Mouse (Mus musculus): ENCODE measurements around the gene Ccdc134. TPM values are rescaled to one million over a fixed set of nuclear protein-coding genes. Genes with fewer than 3 reads are reported as not detected.

Gene Ccdc134
- polyA plus RNA-seq, 1 experiment from 2014 or later, result 15.3 TPM

DNA sequence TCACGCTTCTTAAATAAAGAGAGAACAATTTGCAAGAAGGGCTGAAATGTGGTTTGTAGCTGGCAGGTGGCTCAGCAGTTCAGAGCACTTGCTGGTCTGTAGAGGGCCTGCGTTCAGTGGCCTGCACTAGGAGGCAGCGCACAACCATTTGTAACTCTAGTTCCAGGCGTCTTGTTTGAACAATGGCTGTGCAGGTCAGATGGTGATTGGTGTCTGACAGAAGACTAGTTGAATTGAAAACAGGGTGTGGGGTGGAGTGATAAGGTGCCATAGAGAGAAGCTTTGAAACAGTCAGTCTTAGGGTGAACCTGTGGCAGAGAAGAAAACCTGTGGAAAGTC is 36.3 kb downstream of the Ccdc134 start:
- no peak for DNase-seq (ENCODE audit: low spot score)
- ATAC-seq (replicated peaks; ENCODE audit: low FRiP score, low TSS enrichment, low read depth), result peak; percentile 13; the same call in 1 of the 2 replicates
- WGBS, result 50% methylated on average over 4 of the region's 4 CpGs
- Histone ChIP-seq H3K9me3 (ENCODE audit: control insufficient read depth, low read length) (no peaks in the 10 kb centered on the region), H3K9ac (ENCODE audit: low read length) (no peak overlapping the region), H3K4me3 (ENCODE audit: low read depth, low read length) (no peak overlapping the region), H3K4me2 (ENCODE audit: low read length) (no peak overlapping the region), H3K36me3 (ENCODE audit: control insufficient read depth, insufficient read depth, low read length) (no peaks in the 10 kb centered on the region), H3K4me1 (replicated peaks; ENCODE audit: control insufficient read depth, insufficient read depth, low read length) (peaks cover 56% of the 10 kb centered on the region), H3K27ac (ENCODE audit: low read depth) (peak overlapping the region; percentile 43), H3K27me3 (replicated peaks; ENCODE audit: control insufficient read depth, insufficient read depth, low read length) (no peaks in the 10 kb centered on the region)

DNA sequence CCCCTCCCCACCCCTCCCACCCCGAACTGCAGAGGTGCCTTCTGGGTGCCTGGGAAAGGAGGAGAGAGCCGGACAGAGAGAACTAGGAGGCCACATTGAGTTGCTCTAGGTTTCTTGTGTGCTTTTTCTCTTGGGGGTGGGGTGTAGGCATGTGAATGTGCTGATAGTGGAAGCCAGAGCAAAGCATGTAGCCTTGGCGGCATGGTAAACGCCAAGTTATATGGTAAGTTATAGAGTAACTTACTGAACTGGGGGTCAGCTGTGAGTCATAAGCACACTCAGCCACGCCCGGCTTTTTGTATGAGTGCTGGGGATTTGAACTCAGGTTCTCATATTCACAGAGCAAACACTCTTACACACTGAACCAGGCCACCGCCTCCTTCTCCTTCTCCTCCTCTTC is 36.8 kb downstream of the Ccdc134 start:
- Histone ChIP-seq H3K4me3 (ENCODE audit: low read depth, low read length) (no peak overlapping the region), H3K9me3 (ENCODE audit: control insufficient read depth, low read length) (no peaks in the 10 kb centered on the region), H3K4me2 (ENCODE audit: low read length) (no peak overlapping the region), H3K27ac (ENCODE audit: low read depth) (peak overlapping the region; percentile 43; the same call in 1 of the 2 replicates), H3K9ac (ENCODE audit: low read length) (no peak overlapping the region), H3K27me3 (replicated peaks; ENCODE audit: control insufficient read depth, insufficient read depth, low read length) (no peaks in the 10 kb centered on the region), H3K36me3 (ENCODE audit: control insufficient read depth, insufficient read depth, low read length) (no peaks in the 10 kb centered on the region; the same call in 1 of the 2 replicates), H3K4me1 (replicated peaks; ENCODE audit: control insufficient read depth, insufficient read depth, low read length) (peaks cover 51% of the 10 kb centered on the region)
- 54% methylated on average over 7 of the region's 7 CpGs for WGBS
- peak; percentile 47 for ATAC-seq (replicated peaks; ENCODE audit: low FRiP score, low TSS enrichment, low read depth)
- DNase-seq (ENCODE audit: low spot score), result no peak

DNA sequence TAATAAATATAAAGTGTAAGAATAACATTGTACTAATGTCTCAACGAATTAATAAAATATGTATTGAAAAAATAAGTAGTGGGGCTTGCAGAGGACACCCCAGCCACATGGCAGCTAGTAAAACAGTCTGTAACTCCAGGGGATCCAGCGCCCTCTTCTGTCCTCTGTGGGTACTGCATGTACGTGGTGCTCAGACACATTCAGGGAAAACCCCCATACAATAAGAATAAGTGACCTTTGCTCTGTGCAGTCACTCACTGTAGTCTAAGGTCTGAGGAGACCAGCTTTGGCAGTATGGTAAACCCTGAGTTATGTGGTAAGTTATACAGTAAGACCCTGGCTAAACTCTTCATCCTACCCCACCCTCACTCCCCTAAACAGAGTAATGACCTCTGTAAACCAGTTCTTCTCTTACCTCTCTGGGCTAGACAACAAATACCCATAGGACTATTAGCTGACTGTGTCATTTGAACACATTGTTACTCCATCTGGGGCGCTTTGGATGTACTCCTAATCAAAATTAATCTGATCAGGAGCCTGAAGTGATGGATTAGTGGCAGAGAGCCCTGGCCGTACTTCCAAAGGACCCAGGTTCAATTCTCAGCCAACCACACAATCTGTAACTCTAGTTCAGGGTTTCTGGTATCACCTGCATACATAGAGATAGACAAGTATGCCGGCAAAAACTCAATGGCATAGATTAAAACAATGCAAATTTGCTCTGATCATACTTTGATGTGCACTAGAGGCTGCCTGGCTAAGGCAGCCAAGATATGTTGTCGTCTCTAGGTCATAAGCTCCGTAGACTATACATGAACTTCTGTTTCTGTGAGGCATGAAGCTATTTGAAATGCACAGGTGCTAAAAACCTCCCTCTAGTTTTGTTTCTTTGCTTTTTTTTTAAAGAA is 37.9 kb downstream of the Ccdc134 start:
- Histone ChIP-seq H3K9me3 (ENCODE audit: control insufficient read depth, low read length) (no peaks in the 10 kb centered on the region), H3K4me3 (ENCODE audit: low read depth, low read length) (no peak overlapping the region), H3K4me1 (replicated peaks; ENCODE audit: control insufficient read depth, insufficient read depth, low read length) (peaks cover 40% of the 10 kb centered on the region), H3K9ac (ENCODE audit: low read length) (no peak overlapping the region), H3K27ac (ENCODE audit: low read depth) (peak overlapping the region; percentile 7), H3K27me3 (replicated peaks; ENCODE audit: control insufficient read depth, insufficient read depth, low read length) (no peaks in the 10 kb centered on the region), H3K4me2 (ENCODE audit: low read length) (no peak overlapping the region), H3K36me3 (ENCODE audit: control insufficient read depth, insufficient read depth, low read length) (peaks cover 10% of the 10 kb centered on the region)
- DNase-seq (ENCODE audit: low spot score) (peak; percentile 97), ATAC-seq (replicated peaks; ENCODE audit: low FRiP score, low TSS enrichment, low read depth) (peak; percentile 65)
- WGBS, result 55% methylated on average over 8 of the region's 8 CpGs

DNA sequence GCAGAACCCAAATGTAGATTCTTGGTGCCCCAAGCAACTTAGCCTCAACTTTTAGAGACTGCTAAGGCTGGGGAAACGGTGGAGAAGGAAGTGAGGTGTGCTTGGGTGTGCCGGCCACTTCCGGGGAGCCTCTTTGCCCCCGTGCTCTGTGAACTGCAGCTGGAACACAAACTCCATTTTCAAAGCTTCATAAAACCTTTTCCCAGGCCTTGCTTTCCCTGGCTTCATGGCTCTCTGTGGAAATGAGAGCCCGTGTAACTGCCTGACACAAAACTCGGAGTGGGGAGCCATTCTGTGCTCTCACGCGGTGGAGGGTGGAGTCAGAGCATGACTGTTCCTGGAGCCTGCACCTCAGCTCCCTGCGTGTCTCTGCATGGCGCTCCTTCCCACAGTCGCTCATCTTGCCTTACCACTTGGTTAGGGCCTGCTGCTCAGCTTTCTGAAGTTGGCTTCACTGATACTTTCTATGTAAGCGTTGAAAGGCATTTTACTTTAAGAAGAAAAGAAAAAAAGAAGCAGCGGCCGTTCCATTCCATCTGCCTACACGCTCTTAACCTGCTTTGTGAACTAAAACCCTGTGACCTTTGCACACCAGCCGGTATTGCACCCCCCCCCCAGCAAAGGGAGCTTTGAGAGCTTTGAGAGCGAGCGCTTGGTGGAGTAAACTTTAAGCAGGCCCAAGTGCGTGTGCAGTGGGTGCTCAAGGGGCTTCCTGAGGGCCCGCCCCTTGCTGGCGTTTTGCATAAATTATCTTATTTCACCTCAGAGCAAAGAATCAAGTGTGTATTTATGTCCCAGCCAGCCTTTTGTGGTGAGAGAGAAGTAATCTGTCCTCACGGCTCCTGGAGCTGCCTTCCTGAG is 38.7 kb downstream of the Ccdc134 start:
- no peak overlapping the region for H3K4me2 ChIP-seq (ENCODE audit: low read length)
- no peak overlapping the region for H3K4me3 ChIP-seq (ENCODE audit: low read depth, low read length)
- peaks cover 33% of the 10 kb centered on the region for H3K4me1 ChIP-seq (replicated peaks; ENCODE audit: control insufficient read depth, insufficient read depth, low read length)
- DNase-seq (ENCODE audit: low spot score) (no peak), ATAC-seq (replicated peaks; ENCODE audit: low FRiP score, low TSS enrichment, low read depth) (no peak)
- peak overlapping the region; percentile 7 for H3K27ac ChIP-seq (ENCODE audit: low read depth)
- H3K9ac ChIP-seq (ENCODE audit: low read length), result no peak overlapping the region
- 47% methylated on average over 22 of the region's 22 CpGs for WGBS
- H3K9me3 ChIP-seq (ENCODE audit: control insufficient read depth, low read length), result no peaks in the 10 kb centered on the region
- H3K36me3 ChIP-seq (ENCODE audit: control insufficient read depth, insufficient read depth, low read length), result peaks cover 19% of the 10 kb centered on the region
- H3K27me3 ChIP-seq (replicated peaks; ENCODE audit: control insufficient read depth, insufficient read depth, low read length), result no peaks in the 10 kb centered on the region

DNA sequence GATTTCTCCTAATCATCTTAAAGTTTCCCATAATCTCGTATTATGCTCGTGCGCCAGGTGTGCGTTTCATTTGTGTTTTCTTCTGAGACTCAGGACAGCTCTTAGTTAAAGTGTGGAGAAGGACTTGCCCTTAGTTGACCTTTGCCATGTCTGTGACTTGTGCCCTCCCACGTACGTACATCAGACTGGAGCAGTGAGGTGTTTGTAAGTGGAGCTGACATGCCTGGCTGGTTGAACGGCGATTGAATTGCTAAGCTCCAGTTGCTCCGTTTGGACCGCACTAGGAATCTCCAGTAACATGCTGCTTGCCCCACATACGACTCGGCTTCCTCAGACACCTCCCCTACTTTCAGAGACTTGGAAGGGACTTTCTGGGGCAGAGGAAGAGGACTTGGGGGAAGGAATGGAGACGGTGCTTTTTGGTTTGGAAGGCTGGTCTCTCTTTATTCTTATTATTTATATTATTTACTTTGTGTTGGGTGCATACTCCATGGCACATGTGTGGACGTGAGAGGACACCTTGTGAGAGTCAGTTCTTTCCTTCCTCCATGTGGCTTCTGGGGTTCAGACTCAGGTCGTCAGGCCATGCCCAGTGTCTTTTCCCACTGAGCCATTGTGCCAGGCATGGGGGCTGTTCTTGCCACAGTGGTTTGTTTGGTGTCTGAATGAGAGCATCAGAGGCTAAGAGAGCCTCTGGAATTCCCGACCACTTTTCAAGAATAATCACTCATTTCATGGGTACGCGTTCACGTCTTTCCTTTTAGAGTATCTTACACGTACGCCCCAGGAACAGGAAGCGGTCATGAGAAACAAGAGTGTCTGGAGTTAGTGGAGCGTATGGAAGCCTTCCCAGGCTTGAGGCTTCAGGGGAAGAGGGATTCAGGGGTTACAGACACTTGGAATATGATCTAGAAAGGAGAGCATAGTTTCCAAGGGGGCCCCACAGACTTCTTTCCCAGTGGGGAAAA is 39.8 kb downstream of the Ccdc134 start:
- DNase-seq (ENCODE audit: low spot score) (no peak), ATAC-seq (replicated peaks; ENCODE audit: low FRiP score, low TSS enrichment, low read depth) (no peak)
- no peaks in the 10 kb centered on the region for H3K27me3 ChIP-seq (replicated peaks; ENCODE audit: control insufficient read depth, insufficient read depth, low read length)
- no peak overlapping the region for H3K27ac ChIP-seq (ENCODE audit: low read depth)
- 62% methylated on average over 23 of the region's 23 CpGs for WGBS
- no peak overlapping the region for H3K4me2 ChIP-seq (ENCODE audit: low read length)
- H3K4me1 ChIP-seq (replicated peaks; ENCODE audit: control insufficient read depth, insufficient read depth, low read length), result peaks cover 33% of the 10 kb centered on the region
- no peaks in the 10 kb centered on the region for H3K9me3 ChIP-seq (ENCODE audit: control insufficient read depth, low read length)
- peaks cover 28% of the 10 kb centered on the region for H3K36me3 ChIP-seq (ENCODE audit: control insufficient read depth, insufficient read depth, low read length)
- H3K4me3 ChIP-seq (ENCODE audit: low read depth, low read length), result no peak overlapping the region
- H3K9ac ChIP-seq (ENCODE audit: low read length), result no peak overlapping the region

DNA sequence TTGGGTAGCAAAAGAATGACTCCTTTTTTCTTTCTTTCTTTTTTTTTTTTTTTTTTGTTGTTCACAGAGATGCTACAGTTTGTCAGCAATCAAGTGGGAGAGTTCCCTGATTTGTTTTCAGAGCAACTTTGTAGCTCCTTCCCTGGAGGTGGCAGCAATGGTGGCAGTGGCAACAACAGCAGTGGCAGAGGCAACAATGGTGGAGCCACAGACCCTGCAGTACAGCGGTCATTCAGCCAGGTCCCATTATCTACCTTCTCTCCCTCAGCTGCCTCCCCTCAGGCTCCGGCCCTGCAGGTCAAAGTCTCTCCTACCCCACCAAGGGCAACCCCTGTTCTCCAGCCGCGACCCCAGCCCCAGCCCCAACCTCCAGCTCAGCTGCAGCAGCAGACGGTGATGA is 41.9 kb downstream of the Ccdc134 start:
- no peak for DNase-seq (ENCODE audit: low spot score)
- H3K27ac ChIP-seq (ENCODE audit: low read depth), result no peak overlapping the region
- H3K4me1 ChIP-seq (replicated peaks; ENCODE audit: control insufficient read depth, insufficient read depth, low read length), result peaks cover 24% of the 10 kb centered on the region
- no peak overlapping the region for H3K9ac ChIP-seq (ENCODE audit: low read length)
- H3K9me3 ChIP-seq (ENCODE audit: control insufficient read depth, low read length), result no peaks in the 10 kb centered on the region
- WGBS, result 82% methylated on average over 5 of the region's 5 CpGs
- peaks cover 49% of the 10 kb centered on the region for H3K36me3 ChIP-seq (ENCODE audit: control insufficient read depth, insufficient read depth, low read length)
- no peaks in the 10 kb centered on the region for H3K27me3 ChIP-seq (replicated peaks; ENCODE audit: control insufficient read depth, insufficient read depth, low read length)
- no peak for ATAC-seq (replicated peaks; ENCODE audit: low FRiP score, low TSS enrichment, low read depth)
- H3K4me3 ChIP-seq (ENCODE audit: low read depth, low read length), result no peak overlapping the region
- H3K4me2 ChIP-seq (ENCODE audit: low read length), result no peak overlapping the region

DNA sequence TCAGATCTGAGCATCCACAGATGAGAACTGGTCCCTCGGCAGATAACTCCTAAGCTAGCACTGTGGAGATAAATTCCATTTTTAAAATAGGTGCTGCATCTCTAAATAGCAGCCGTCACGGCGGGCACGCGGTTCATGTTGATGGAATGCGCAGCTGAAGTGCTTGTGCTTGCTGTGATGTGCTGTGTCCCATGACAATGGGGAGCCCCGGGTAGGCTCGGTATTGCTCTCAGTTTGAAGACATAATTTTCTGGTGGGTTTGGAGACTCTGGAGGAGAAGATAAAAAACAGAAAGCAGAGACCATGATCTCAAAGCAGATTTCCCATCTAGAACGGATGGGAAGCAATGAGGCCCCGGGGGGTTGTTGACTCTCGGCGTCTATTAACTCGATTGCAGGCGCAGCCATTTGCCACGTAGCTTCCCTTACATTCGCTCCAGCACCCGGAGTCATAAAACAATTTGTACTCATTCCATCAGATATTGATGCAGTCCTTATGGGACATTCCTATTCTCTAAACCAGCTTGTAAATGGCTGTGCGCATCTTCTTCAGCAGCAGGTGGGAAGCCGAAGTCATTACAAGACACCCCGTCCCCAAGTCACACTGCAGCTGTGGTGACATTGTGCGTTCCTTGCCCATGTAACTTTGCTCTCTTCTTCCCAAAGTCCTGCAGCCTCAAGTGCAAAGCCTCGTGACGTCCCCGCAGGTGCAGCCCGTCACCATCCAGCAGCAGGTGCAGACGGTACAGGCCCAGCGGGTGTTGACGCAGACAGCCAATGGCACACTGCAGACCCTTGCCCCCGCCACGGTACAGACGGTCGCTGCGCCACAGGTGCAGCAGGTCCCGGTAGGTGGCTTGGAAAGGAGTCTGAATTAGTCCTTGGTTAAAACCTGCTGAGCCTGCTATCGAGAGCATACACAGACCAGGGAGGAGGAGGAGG is 43.0 kb downstream of the Ccdc134 start:
- ATAC-seq (replicated peaks; ENCODE audit: low FRiP score, low TSS enrichment, low read depth), result peak; percentile 48
- Histone ChIP-seq H3K4me2 (ENCODE audit: low read length) (no peak overlapping the region), H3K27me3 (replicated peaks; ENCODE audit: control insufficient read depth, insufficient read depth, low read length) (no peaks in the 10 kb centered on the region), H3K9ac (ENCODE audit: low read length) (no peak overlapping the region), H3K27ac (ENCODE audit: low read depth) (no peak overlapping the region; the same call in 1 of the 2 replicates), H3K4me3 (ENCODE audit: low read depth, low read length) (no peak overlapping the region), H3K36me3 (ENCODE audit: control insufficient read depth, insufficient read depth, low read length) (peaks cover 60% of the 10 kb centered on the region), H3K9me3 (ENCODE audit: control insufficient read depth, low read length) (no peaks in the 10 kb centered on the region), H3K4me1 (replicated peaks; ENCODE audit: control insufficient read depth, insufficient read depth, low read length) (peaks cover 20% of the 10 kb centered on the region)
- WGBS, result 78% methylated on average over 36 of the region's 36 CpGs
- DNase-seq (ENCODE audit: low spot score), result no peak

All from intestine, embryonic 14.5 days (tissue).